Mouse (Mus musculus) lung, postnatal 0 days (tissue): ENCODE data around the gene Fam89a.

Experiments
- CTCF ChIP-seq: IDR thresholded peaks from 2 replicates; pipeline ENCODE4 v1.5.1; 2016; ENCODE audit warnings: antibody characterized with exemption, mild to moderate bottlenecking
- EP300 ChIP-seq: IDR thresholded peaks from 2 replicates; pipeline ENCODE4 v1.6.1; 2016; ENCODE audit warnings: antibody characterized with exemption, mild to moderate bottlenecking, control low read depth

- TF ChIP-seq CTCF (no peak), EP300 (no peak)
Observed at GRCm38 (mm10) chr8:124754101-124754791, 2.6 kb upstream of the Fam89a start.
